Mouse (Mus musculus): ENCODE results near the gene Zwint. TPM values are rescaled to one million over a fixed set of nuclear protein-coding genes. Genes with fewer than 3 reads are reported as not detected.

Zwint gene
- total RNA-seq (2015; ENCODE audit: low replicate concordance), result 83.6 and 96.4 TPM in 2 replicates
- 130 and 165 TPM in 2 replicates for total RNA-seq (2017; ENCODE audit: low replicate concordance)

- ATAC-seq (replicated peaks; ENCODE audit: low FRiP score, poor library complexity, severe bottlenecking), result peak; percentile 94
Observed at GRCm38 (mm10) chr10:72654270-72655016, at the start of gene Zwint. Zwint (plus strand) TSS chr10:72654845.

GRCm38 (mm10) chr10:72613125-72613915 is 41.3 kb upstream of the Zwint start:
- no peak for ATAC-seq (replicated peaks; ENCODE audit: low FRiP score, poor library complexity, severe bottlenecking)

GRCm38 (mm10) chr10:72616153-72616552 is 38.5 kb upstream of the Zwint start:
- ATAC-seq (replicated peaks; ENCODE audit: low FRiP score, poor library complexity, severe bottlenecking), result no peak

- no peak for ATAC-seq (replicated peaks; ENCODE audit: low FRiP score, poor library complexity, severe bottlenecking)
Observed at GRCm38 (mm10) chr10:72620527-72620926, 34.1 kb upstream of the Zwint start.

- ATAC-seq (replicated peaks; ENCODE audit: low FRiP score, poor library complexity, severe bottlenecking), result no peak
Observed at GRCm38 (mm10) chr10:72623561-72623960, 31.1 kb upstream of the Zwint start.

GRCm38 (mm10) chr10:72634125-72634524 is 20.5 kb upstream of the Zwint start:
- ATAC-seq (replicated peaks; ENCODE audit: low FRiP score, poor library complexity, severe bottlenecking), result no peak

- ATAC-seq (replicated peaks; ENCODE audit: low FRiP score, poor library complexity, severe bottlenecking), result no peak
Observed at GRCm38 (mm10) chr10:72650867-72651266, 3.8 kb upstream of the Zwint start.

- no peak for ATAC-seq (replicated peaks; ENCODE audit: low FRiP score, poor library complexity, severe bottlenecking)
Observed at GRCm38 (mm10) chr10:72653797-72654196, 848 bp upstream of the Zwint start.

- peak; percentile 61 for ATAC-seq (replicated peaks; ENCODE audit: low FRiP score, poor library complexity, severe bottlenecking)
Observed at GRCm38 (mm10) chr10:72655017-72655509, 418 bp downstream of the Zwint start.

- no peak for ATAC-seq (replicated peaks; ENCODE audit: low FRiP score, poor library complexity, severe bottlenecking)
Observed at GRCm38 (mm10) chr10:72659198-72659597, 4.6 kb downstream of the Zwint start.

- ATAC-seq (replicated peaks; ENCODE audit: low FRiP score, poor library complexity, severe bottlenecking), result no peak
Observed at GRCm38 (mm10) chr10:72660350-72660749, 5.7 kb downstream of the Zwint start.

- no peak for ATAC-seq (replicated peaks; ENCODE audit: low FRiP score, poor library complexity, severe bottlenecking)
Observed at GRCm38 (mm10) chr10:72667856-72668255, 13.2 kb downstream of the Zwint start.

- peak; percentile 90 for ATAC-seq (replicated peaks; ENCODE audit: low FRiP score, poor library complexity, severe bottlenecking)
Observed at GRCm38 (mm10) chr10:72669086-72669485, 14.4 kb downstream of the Zwint start.

- no peak for ATAC-seq (replicated peaks; ENCODE audit: low FRiP score, poor library complexity, severe bottlenecking)
Observed at GRCm38 (mm10) chr10:72675971-72676370, 21.3 kb downstream of the Zwint start.

- ATAC-seq (replicated peaks; ENCODE audit: low FRiP score, poor library complexity, severe bottlenecking), result peak; percentile 79
Observed at GRCm38 (mm10) chr10:72676550-72676949, 21.9 kb downstream of the Zwint start.

GRCm38 (mm10) chr10:72679086-72679485 is 24.4 kb downstream of the Zwint start:
- no peak for ATAC-seq (replicated peaks; ENCODE audit: low FRiP score, poor library complexity, severe bottlenecking)

GRCm38 (mm10) chr10:72701092-72701491 is 46.4 kb downstream of the Zwint start:
- ATAC-seq (replicated peaks; ENCODE audit: low FRiP score, poor library complexity, severe bottlenecking), result no peak

- ATAC-seq (replicated peaks; ENCODE audit: low FRiP score, poor library complexity, severe bottlenecking), result no peak
Observed at GRCm38 (mm10) chr10:72713754-72714153, 59.1 kb downstream of the Zwint start.

Data from erythroid progenitor cell, adult 5-6 weeks (primary cell).